Mouse (Mus musculus): ENCODE measurements around the gene Gnb1l.
A peak's percentile ranks its signal among the peaks of the same experiment; 100 is the strongest.

The Gnb1l gene

DNA sequence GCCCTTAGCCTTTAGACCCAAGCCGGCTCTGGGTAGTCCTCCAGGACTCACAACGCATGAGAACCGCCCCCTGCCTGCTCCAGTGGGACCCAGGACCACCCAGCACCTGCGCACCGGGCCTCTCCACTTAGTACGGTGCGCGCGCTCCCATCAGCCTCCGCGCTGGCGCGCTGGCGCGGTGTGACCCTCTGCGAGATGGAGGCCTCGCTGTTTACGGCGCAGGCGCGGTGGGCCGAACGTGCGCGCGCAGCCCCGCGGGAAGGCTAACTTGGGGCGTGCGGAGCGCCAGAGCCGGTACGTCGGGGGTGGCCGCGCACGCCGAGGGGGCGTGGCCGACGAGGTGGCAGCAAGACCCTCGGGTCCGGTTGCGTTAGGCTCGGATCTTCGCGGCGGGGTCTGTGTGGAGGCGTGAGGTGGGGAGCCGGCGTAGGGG is at the start of gene Gnb1l, which contains the start of gene Rtl10:
Gnb1l (plus strand) TSS at position 156 of the 433 bp plus-strand sequence.
Rtl10 (plus strand) TSS at position 344 of the 433 bp plus-strand sequence.
- peak; percentile 98 for DNase-seq (ENCODE audit: low read depth, low spot score)

DNA sequence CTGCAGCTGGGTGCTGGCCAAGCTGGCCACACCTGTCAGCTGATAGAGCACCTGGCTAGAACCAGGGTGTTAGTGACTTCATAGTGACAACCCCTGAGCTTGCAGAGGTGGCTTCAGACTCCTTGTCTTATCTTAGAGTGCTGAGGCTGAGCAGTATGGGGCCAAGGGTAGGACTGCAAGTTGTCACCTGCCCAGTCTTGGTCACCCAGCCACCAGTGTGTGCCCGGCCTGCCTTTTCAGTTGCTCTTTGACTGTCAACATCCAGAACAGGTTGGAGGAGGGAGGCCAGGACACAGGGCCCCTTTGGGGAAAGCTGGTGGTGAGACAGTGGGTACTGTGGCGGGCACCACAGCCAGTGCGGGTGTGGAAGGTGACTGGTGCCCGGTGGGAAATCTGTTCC is 49.5 kb upstream of the Gnb1l start:
- no peak for DNase-seq (ENCODE audit: low read depth, low spot score)

DNA sequence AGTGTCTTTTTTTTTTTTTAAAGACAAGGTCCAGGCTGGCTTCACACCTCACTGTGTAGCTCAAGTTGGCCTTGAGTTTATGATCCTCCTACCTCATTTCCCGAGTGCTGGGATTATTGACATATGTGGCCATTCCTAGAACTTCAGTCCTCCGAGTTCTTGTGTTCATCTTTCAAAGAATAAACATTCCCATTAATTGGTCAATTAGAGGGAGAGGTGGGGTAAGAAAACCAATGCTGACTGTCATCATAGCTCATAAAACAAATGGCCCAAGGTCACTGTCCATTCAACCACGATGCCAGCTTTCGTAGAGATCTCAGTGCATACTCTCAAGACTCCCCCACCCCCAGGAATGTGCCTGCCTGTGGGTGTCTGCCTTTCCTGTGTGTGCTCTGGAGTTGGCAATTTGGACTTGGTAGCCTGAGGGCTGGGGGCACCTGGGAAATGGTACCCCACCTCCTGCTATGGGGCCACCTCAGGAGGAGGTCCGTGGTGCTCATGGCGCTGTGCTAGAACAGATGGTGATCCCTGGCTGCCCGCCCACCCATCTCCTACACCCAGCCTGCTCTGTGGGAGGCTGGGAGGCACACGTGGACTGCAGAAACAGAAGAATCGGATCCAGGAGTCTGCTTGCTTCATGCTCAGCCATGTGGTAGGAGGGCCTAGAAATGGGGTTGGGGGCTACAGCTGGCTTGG is 46.9 kb upstream of the Gnb1l start:
- DNase-seq (ENCODE audit: low read depth, low spot score): no peak

DNA sequence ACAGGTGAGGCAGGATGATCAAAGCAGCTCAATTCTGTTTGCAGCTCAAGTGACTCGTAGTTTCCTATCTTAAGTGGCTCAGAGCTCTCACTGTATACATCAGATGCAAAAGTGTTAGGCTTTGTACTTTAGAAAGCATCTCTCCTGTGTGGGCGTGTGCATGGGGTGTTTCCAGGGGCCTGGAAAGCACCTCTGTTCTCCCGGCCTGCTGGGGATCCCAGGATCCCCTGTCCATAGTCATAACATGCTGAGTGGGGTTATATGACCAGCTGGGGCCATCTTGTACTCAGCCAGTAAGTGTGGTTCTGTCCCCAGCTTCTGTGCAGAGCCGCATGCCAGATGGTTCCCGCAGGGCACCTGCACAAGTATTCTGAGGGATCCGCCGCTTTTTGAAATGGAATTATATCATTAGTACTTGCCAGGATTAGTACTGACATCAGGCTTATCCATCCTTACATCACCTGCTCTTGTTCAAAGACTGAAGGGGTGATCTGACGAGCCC is 46.1 kb upstream of the Gnb1l start:
- peak; percentile 23 for DNase-seq (ENCODE audit: low read depth, low spot score)

DNA sequence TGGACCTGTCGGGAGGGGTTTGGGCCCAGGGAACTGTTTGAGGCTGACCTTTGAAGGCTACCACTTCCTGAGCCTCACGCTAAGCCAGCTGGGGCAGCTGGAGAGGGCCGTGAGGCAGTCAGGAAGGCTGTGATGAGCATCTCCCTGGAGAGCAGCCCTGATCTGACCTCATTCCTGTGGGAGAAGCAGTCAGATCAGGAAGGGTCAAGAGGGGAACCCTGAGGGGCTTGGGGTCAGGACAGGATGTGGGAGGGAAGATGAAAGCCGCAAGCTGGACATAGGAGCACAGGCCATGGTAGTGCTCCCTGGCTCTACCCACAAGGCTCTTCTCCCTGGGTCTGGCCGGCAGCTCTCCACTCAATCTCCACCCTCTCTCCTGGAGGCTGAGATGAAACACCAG is 44.7 kb upstream of the Gnb1l start:
- DNase-seq (ENCODE audit: low read depth, low spot score): no peak

DNA sequence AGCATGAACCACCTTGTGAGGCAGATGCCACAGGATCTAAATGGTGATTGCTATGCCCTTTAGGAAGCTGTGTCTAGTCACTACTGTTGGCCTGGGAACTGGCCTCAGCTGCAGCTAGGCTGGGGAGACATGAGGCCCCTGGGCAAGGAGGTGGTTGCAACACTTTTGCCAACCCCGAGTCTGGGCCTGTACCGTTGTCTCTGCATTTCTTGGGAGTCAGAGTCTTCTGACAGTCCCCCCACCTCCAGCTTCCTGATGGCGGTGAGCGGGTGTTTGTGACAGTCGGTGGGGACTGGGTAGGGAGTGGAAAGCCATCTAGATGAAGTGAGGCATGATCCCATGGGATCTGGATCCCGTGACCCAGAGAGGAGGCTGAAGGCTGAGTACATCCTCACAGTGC is 43.1 kb upstream of the Gnb1l start:
- no peak for DNase-seq (ENCODE audit: low read depth, low spot score)

DNA sequence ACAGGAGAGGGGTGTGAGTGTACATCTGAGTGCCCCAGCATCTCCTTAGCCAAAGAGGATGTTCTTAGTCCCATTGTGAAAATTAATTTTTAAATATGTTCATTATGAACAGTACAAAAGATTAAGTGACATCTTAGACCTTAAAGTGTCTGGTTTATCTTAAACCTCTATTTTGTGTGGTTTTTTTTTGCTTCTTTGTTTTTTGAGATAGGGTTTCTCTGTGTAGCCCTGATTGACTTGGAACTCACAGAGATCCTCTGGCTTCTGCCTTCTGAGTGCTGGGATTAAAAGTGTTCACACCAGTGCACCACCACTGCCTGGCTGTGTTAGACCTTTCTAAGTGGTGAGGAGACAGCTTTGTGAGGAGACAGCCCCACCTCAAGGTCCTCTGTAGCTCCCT is 39.9 kb upstream of the Gnb1l start:
- DNase-seq (ENCODE audit: low read depth, low spot score): peak; percentile 8

DNA sequence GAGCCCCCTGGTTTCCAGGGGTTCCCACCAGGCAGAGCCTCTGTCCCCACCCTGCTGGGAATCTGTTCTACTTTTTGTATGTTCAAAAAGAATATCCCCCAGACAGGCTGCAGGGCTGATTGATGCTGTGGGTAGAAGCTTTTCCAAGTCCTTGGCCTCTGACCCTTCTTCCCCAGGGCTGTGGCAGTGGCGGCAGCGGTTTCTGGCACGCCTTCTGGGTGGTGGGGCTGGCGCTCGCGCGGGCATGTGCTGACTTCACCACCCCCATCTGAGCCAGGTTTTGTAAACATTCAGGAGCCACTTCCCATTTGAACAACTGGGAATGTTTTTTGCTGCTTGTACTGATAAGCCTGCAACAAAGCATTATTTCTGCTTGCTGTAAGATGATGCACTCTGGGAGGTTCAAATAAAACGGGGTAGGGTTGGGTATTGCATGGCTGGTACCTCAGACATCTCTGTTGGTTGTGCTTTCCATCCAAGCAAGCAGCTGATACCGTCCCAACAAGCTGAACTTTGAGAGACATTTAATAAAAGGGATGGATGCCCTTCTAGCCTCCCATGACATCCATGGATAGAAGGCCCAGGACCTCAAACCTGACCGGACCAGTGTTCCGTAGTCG is 39.1 kb upstream of the Gnb1l start:
- DNase-seq (ENCODE audit: low read depth, low spot score): peak; percentile 36

DNA sequence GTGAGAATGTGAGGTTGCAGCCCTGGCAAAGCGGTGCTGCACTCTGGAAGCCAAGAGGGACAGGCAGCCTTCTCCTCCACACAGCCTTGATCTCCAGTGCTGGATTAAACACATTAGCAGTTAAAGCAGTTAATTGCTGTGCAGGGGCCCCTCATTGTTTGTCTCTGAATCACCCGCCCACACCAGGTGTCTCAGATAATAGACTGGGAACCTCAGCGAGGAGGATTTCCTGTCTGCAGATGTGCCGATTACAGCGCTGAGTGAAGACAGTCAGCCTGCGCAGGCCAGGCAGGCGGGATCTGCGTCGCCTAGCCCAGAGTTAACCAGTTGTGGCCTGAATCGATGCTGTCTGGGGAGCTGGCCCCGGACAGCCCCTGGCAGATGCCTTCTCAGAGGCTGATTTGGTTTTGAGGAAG is 38.5 kb upstream of the Gnb1l start:
- DNase-seq (ENCODE audit: low read depth, low spot score): peak; percentile 89

DNA sequence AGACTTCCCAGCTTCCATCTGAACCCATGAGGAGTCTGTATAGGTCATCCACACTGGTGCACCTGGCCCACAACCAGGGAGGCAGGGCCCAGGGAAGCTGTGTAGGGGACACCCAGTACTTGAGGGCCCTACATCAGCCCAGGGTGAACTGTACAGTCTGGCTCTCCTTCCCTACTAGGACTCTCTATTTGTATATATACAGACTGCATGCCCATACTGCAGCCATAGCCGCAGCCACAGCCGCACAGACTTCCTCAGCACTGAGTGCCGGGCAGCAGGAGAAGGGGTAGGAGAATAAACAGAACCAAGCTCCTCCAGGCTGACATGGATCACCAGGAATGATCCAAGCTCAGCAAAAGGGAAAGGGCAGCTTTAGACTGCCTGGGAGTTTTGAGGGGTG is 37.7 kb upstream of the Gnb1l start:
- DNase-seq (ENCODE audit: low read depth, low spot score): no peak

DNA sequence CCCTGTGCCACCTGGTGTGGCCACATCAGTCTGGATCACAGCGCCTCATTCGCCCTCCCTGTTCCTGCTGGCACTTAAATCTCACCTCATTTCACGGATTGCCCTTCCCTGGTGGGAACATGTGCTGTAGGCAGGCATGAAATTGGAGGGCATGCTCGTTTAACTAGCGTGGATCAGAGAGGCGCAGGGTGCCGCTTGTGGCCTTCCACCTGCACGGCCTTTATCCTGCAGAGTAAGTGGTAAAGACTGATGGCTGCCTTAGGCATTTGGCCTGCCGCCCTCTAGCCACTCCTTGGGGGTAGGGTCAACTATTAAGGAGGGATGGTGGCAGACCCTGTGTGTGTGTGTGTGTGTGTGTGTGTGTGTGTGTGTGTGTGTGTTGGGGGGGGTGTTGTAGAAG is 36.5 kb upstream of the Gnb1l start:
- DNase-seq (ENCODE audit: low read depth, low spot score): no peak

DNA sequence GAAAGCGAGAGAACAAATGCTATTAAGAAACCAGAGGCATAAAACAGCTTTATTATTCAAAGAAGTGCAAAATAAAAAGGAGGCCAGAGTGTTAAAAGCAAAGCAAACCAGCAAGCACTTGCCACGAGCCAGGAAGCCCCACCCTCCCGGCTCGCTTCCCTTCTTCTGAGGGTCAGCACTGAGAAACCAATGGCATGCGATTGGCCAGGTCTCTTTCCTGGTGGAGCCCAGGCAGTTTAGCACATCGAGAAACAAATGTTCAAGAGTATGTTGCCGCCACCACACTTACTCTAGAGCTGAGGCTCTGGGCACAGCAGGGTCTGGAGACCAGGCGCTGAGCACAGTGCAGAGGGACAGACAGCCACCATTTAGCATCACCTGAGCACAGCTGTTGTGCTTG is 35.9 kb upstream of the Gnb1l start:
- peak; percentile 34 for DNase-seq (ENCODE audit: low read depth, low spot score)

DNA sequence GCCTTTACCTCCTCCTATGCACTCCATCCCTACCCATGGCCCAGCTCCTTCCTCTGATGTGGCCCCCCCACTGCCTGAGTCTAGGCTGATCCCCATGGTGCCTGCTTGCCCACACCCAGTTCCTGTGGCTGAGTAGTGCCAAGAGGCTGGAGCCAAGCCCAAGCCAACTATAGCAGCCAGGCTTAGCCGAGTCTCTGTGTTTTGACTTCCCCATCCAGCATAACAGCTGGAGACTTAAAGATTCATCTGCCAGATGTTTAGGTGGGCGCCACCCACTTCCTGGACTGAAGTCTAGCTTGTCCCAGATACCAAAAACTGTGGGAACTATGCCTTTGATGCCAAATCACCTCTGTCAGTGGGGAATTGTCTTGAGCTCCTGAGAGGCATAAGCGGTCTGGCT is 34.2 kb upstream of the Gnb1l start:
- no peak for DNase-seq (ENCODE audit: low read depth, low spot score)

DNA sequence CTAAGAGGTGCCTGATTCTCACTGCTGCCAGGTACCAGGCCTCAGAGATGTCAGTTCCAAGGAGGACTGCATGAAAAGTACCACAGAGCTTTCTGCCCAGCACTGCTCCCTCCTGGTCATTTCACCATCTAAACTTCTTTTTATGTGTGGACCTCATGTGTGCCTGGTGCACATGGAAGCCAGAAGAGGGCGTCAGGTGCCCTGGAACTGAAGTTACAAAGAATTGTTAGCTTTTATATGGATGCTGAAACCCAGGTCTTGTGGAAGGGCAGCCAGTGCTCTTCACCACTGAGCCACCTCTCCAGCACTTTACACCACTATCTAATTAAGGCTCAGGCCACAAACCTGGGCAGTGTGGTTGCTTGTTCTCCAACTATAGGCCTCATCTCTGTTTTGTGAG is 27.7 kb upstream of the Gnb1l start:
- DNase-seq (ENCODE audit: low read depth, low spot score): no peak

DNA sequence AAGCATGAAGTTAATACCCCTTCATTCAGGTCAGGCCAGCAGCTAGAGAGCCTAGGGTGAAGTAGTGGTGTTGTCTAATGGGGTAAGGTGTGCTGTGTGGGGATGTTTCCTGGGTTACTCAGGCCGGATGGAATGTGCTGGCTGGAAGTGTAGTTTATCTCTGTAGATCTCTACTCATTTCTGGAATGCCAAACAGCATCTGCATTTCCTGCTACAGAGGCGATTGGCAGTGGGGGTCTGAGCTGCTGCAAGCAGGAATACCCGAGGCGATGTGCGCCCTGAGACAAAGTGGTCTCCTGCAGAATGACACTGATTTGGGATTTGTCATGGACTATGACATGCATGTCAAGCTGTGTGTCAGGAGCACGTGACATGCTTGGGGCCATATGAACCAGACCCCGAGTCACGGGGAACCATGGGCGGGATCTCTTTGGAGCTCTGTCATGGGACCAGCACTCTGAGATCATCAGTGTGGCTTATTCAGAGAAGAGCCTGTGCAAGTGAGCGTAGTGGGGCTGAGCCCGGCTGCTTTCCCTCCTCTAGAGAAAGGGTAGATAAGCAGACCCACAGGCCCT is 27.0 kb upstream of the Gnb1l start:
- no peak for DNase-seq (ENCODE audit: low read depth, low spot score)

DNA sequence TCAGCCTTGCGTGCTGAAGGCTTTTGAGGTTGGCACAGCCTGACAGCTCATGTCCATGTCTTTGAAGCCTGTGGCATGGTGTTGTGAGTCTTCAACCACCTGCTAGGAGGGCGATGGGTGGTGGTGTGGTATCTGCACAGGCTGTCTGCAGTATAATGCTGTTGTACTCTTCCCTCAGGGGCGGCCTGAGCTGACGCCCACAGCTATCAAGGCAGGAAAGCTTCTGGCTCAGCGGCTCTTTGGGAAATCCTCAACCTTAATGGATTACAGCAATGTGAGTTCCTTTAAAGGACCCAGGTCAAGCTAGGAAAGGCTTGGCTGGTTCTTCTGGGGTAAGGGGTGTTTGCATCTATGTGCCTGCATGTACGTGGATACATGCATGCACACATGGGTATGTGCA is 26.5 kb upstream of the Gnb1l start:
- DNase-seq (ENCODE audit: low read depth, low spot score): no peak

DNA sequence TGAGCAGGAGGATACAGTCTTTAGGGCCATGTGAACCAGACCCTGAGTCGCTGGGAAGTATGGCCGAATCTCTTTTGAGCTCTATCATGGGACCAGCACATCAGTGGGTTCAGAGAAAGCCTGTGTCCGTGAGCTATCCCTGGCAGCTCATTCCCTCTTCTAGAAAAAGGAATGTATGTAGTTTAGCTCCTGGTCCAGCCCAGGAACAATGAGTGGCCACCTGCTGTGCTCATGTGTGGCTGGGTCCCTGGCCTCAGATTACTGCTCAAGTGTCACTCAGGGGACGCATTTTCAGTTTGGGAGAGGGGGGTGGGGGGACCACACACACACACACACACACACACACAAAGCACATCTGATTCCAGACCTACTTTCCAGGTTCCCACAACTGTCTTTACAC is 26.1 kb upstream of the Gnb1l start:
- no peak for DNase-seq (ENCODE audit: low read depth, low spot score)

DNA sequence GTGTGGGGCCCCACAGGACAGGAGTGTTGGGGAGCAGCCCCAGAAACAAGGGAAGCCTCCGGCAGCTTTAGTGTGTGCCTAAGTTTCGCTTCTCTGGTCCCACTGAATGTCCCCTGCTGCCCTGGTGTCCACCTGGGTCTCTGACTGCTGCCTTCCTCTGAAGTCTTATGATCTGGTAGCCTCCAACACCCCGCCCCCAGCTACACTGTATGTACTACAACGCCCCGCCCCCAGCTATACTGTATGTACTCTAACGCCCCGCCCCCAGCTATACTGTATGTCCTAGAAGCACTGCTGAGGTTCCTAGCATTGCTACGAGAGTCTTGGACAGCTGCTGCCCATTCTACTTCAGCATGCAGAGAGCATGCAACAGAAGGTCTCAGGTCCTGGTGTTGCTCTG is 25.5 kb upstream of the Gnb1l start:
- DNase-seq (ENCODE audit: low read depth, low spot score): no peak

DNA sequence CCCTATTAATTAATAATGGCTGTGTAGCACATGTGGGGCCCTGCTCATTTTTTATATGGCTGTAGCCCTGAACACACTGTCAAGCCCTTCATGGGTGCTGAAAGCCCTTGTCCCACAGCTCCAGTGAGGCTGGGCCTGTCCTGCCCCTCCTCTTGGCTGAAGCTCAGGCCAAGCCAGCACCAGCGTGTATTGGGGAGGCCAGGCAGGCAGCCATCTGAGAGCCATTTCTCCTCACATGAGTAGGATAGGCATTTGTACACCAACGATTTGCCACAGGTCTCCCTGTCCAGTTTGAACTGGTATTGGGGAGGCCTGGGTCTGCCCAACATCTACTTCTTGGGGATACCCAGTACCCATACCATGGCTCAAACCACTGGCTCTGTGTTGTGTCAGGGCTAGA is 24.5 kb upstream of the Gnb1l start:
- no peak for DNase-seq (ENCODE audit: low read depth, low spot score)

DNA sequence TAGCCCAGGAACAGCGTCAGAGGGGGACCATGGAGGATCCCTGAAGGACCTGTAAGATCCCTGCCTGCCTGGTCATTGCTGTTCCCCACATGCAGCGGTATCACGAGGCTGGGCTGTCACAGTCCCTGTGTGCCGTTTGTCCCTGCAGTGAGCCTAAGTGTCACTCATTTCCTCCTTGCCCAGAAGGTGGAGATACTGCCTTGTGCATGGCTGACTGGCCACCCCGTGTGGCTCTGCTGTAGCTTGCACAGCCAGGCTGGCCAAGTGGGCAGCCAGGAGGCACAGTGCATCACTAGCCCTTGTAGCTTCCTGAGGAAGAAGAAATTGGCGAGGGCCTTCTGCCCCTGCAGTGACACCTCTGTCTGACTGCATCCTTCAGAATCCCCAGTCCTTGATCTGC is 20.5 kb upstream of the Gnb1l start:
- no peak for DNase-seq (ENCODE audit: low read depth, low spot score)

DNA sequence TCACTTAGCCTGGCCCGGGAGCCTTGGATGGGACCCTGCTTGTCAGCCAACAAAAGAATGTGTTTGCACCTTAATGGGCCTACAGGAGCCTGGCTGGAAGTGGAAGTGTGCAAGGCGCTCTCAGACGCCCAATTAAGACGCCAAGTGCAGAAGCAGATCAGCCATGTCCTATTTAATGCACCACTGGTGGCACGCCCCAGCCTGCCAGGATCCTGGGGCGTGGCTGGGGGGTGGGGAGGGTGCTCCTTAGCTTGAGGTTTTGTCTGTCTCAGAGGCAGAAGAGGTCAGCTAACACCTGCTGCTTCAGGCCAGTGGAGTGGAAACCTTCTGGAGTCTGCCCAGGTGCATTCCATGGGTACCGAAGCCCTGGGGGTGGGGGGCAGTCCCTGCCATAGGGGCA is 18.8 kb upstream of the Gnb1l start:
- no peak for DNase-seq (ENCODE audit: low read depth, low spot score)

DNA sequence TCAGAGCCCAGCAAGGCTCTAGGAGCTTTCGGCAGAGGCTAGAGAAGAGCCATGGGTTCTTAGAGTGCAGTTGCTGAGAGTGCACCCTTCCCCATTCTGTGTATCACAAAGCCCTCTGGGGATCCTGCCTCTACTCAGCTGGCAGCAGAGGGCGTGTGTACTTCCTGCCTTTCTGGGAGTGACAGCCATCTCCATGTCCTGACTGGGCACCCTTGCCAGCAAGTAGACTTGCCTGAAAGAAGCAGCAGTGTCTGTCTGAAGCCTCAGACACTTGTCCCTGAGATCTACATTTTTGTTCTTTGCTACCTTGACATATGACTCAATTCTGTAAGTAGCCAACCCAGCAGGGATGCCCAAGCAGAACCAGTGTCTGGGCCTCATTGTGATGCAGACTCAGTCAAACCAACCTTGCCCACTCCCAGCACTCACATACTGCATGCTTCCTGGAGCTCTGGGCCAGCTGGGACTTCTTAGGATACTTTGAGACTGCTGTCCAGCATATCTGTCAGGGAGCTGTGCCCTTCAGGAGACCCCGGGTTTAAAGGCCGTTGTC is 17.5 kb upstream of the Gnb1l start:
- DNase-seq (ENCODE audit: low read depth, low spot score): no peak

DNA sequence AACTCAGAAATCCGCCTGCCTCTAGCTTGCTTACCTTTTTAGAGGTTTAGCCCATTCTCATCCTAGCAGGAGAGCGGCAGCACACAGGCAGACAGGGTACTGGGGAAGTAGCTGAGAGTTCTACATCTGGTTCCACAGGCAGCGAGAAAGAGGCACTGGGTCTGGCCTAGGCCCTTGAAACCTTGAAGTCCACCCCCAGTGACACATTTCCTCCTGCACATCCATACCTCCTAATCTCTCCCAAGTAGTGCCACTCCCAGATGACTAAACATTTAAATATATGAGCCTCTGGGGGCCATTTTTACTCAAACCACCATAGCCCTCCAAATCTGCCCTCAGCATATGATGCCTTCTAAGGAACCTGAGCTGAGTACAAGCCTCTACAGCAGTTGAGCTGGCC is 16.1 kb upstream of the Gnb1l start:
- DNase-seq (ENCODE audit: low read depth, low spot score): no peak

All from CD4-positive, CD25-positive, alpha-beta regulatory T cell, adult 2 months (primary cell).